Mouse (Mus musculus): ENCODE results near the gene Gtf2ird1. TPM values are rescaled to one million over a fixed set of nuclear protein-coding genes. Genes with fewer than 3 reads are reported as not detected.
"Not testable (repeated sequence)": the region's sequence is repeated elsewhere in the genome, so short reads cannot be mapped to it uniquely, and the experiment has no call there.

Gtf2ird1 gene
- polyA plus RNA-seq, 1 experiment from 2014 or later = 102 TPM

DNA sequence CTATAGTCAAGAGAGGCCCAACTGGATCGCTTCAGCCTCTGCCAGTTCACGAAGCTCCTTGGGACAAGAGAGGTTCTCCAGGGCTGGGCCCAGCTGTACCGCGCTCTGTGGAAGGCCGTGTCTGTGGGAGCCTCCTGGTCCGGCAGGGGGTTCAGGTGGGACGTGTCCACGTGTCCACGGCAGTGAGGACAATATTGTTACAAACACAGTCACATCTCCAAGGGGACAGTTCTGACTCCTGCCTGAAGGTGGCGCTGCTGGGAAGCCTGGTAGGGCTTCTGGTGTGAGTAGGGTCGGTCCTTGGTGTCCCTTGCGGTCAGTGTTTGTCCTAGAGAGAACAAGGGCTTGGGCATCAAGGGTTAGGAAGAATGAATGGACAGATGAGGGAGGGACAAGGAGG lies 33.9 kb upstream of the Gtf2ird1 start:
- no peak overlapping the region for H3K4me2 ChIP-seq
- H3K27me3 ChIP-seq = no peaks in the 10 kb centered on the region
- peaks cover 50% of the 10 kb centered on the region for H3K36me3 ChIP-seq
- no peak for ATAC-seq (ENCODE audit: insufficient number of reproducible peaks, low FRiP score, low TSS enrichment, low read depth)
- peaks cover 16% of the 10 kb centered on the region for H3K4me1 ChIP-seq
- WGBS = 88% methylated on average over 12 of the region's 12 CpGs
- H3K27ac ChIP-seq = no peak overlapping the region
- no peaks in the 10 kb centered on the region for H3K9me3 ChIP-seq
- no peak overlapping the region for H3K4me3 ChIP-seq
- no peak overlapping the region for H3K9ac ChIP-seq

DNA sequence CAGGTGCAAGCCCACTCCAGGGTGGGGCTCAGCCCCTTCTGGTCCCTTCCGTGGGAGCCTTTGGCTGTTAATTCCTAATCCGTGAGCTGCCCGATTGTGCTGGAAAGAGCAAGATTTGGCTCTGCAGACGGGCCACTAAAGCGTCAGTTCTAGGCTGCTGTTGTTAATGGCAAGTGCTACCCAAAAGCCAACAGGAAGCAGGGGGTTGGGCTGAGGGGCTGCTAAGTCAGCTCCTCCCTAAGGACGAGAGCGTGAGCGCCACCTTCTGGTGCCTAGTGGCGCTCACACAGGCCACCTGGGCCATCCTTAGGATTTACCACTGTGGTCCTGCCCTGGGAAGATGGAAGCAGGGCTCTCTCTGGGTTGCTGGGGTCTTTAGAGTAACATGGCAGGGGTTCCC lies 33.1 kb upstream of the Gtf2ird1 start:
- Histone ChIP-seq H3K27ac (no peak overlapping the region), H3K4me1 (peaks cover 16% of the 10 kb centered on the region), H3K36me3 (peaks cover 42% of the 10 kb centered on the region), H3K9ac (no peak overlapping the region), H3K4me2 (no peak overlapping the region), H3K27me3 (no peaks in the 10 kb centered on the region), H3K4me3 (no peak overlapping the region), H3K9me3 (no peaks in the 10 kb centered on the region)
- 33% methylated on average over 9 of the region's 9 CpGs for WGBS
- ATAC-seq (ENCODE audit: insufficient number of reproducible peaks, low FRiP score, low TSS enrichment, low read depth) = no peak

DNA sequence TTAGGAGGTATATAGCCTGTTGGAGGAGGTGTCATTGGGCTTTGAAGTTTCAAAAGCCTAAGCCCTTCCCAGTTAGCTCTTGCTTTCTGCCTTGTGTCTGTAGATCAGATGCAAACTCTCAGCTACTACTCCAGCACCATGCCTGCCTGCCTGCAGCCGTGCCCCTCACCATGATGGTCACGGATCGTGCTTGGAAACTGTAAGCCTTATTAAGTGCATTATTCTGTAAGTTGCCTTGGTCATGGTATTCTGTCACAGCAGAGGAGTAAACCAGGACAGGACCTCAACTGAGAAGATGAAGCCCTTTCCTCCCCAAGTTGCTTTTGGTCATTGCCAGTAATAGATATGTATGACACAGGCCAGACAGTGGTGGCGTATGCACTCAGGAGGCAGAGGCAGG lies 32.1 kb upstream of the Gtf2ird1 start:
- H3K9ac ChIP-seq = no peak overlapping the region
- no peak for ATAC-seq (ENCODE audit: insufficient number of reproducible peaks, low FRiP score, low TSS enrichment, low read depth)
- H3K27ac ChIP-seq = no peak overlapping the region; the same call in 1 of the 2 replicates
- no peaks in the 10 kb centered on the region for H3K9me3 ChIP-seq
- no peaks in the 10 kb centered on the region for H3K27me3 ChIP-seq
- no peak overlapping the region for H3K4me3 ChIP-seq
- H3K4me2 ChIP-seq = no peak overlapping the region
- peaks cover 34% of the 10 kb centered on the region for H3K36me3 ChIP-seq
- peaks cover 16% of the 10 kb centered on the region for H3K4me1 ChIP-seq
- 88% methylated on average over 4 of the region's 4 CpGs for WGBS

DNA sequence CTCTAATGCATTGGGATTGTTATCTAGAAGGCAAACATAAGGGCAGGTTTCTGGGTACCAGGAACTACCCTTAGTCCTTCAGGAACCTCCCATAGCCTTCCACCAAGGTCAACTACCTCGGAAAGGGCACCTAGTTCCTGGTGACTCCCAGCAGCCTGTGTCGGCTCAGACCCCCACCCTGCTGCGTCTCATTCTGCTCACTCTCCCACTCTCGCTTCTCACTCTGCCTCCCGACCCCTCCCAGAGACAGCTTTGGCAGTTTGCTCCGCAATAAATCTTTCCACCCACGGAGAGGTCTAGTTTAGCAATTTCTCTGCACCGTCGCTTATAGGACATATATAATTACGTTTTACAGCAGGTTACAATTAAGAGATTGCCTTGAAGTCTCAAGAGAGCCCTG lies 31.5 kb upstream of the Gtf2ird1 start:
- Histone ChIP-seq H3K9ac (no peak overlapping the region), H3K9me3 (no peaks in the 10 kb centered on the region), H3K36me3 (peaks cover 28% of the 10 kb centered on the region), H3K27ac (no peak overlapping the region), H3K27me3 (no peaks in the 10 kb centered on the region), H3K4me1 (peaks cover 16% of the 10 kb centered on the region), H3K4me3 (no peak overlapping the region), H3K4me2 (no peak overlapping the region)
- no peak for ATAC-seq (ENCODE audit: insufficient number of reproducible peaks, low FRiP score, low TSS enrichment, low read depth)
- 24% methylated on average over 10 of the region's 10 CpGs for WGBS

- Histone ChIP-seq H3K4me3 (no peak overlapping the region), H3K27ac (no peak overlapping the region), H3K4me2 (no peak overlapping the region), H3K9me3 (no peaks in the 10 kb centered on the region), H3K4me1 (peaks cover 10% of the 10 kb centered on the region), H3K36me3 (peaks cover 22% of the 10 kb centered on the region), H3K27me3 (no peaks in the 10 kb centered on the region), H3K9ac (no peak overlapping the region)
- WGBS = 52% methylated on average over 13 of the region's 13 CpGs
- no peak for ATAC-seq (ENCODE audit: insufficient number of reproducible peaks, low FRiP score, low TSS enrichment, low read depth)
Observed at GRCm38 (mm10) chr5:134485900-134486665, 29.6 kb upstream of the Gtf2ird1 start.

DNA sequence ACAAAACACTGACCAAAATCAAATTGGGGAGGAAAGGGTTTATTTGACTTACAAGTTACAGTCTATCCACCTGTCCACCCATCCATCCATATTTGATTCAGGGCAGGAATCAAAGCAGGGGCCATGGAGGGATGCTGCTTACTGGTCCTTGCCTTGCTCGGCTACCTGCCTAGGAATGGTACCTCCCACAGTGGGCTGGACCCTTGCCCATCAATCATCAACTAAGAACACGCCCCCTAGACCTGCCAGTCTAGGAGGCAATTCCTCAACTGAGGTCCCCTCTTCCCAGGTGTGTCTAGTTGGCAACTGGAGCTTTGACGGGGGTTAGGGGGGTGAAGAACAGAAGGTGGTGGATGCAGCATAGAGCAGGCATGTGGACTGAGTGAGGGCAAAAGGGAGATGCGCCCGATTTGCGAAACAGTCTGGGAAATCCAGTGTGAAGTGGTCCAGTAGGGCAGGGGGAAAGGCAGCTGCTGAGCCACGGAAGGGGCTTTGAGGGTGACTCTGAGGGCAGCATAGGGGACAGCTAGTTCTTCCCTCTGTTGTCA lies 28.7 kb upstream of the Gtf2ird1 start:
- no peak for ATAC-seq (ENCODE audit: insufficient number of reproducible peaks, low FRiP score, low TSS enrichment, low read depth)
- 77% methylated on average over 7 of the region's 7 CpGs for WGBS
- no peaks in the 10 kb centered on the region for H3K9me3 ChIP-seq

DNA sequence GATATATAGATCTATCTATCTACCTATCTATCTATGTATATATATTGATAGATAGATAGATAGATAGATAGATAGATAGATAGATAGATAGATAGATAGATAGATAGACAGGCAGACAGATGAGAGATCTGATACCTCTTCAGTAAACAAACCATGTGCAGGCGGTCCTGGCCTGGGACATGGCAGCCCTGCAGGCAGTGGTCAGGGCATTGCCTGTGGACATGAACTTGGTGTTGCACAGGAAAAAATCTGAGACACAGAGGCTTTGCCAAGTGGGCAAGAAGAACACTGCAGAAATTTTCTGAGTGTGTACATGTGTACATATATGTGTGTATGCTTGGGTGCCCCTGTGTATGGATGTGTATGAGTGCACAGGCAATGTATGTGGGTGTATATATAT lies 26.8 kb upstream of the Gtf2ird1 start:
- H3K9me3 ChIP-seq = no peaks in the 10 kb centered on the region
- H3K4me3 ChIP-seq = no peak overlapping the region
- no peak for ATAC-seq (ENCODE audit: insufficient number of reproducible peaks, low FRiP score, low TSS enrichment, low read depth)
- H3K27me3 ChIP-seq = no peaks in the 10 kb centered on the region
- no peak overlapping the region for H3K9ac ChIP-seq
- 83% methylated on average over 1 of the region's 1 CpGs for WGBS
- H3K36me3 ChIP-seq = no peaks in the 10 kb centered on the region
- H3K4me2 ChIP-seq = no peak overlapping the region
- peaks cover 3% of the 10 kb centered on the region; the same call in 1 of the 2 replicates for H3K4me1 ChIP-seq
- no peak overlapping the region for H3K27ac ChIP-seq

More for the DNA sequence above, 28.7 kb upstream of the Gtf2ird1 start:
- Histone ChIP-seq H3K9ac (no peak overlapping the region), H3K4me3 (no peak overlapping the region), H3K36me3 (peaks cover 14% of the 10 kb centered on the region), H3K27me3 (no peaks in the 10 kb centered on the region), H3K4me2 (no peak overlapping the region), H3K27ac (no peak overlapping the region), H3K4me1 (peaks cover 10% of the 10 kb centered on the region)

DNA sequence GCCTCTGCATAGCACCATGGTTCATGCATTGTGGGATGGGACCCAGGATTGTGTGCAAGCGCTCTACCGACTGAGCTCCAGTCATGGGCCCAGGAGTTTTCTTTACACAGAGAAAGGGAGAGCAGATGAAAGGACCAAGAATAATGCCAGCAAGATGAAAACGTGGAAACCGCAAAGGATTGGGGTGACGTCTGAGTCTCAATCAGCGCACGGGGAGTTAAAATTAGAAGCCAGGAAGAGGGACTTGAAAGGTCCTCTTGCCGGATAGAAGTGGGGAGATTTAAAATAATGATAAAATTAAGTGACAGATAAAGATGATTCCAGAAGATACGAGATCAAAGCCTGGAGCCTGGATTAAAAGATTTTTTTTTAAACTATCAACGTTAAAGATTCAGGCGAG lies 25.8 kb upstream of the Gtf2ird1 start:
- H3K4me2 ChIP-seq = no peak overlapping the region
- H3K9me3 ChIP-seq = no peaks in the 10 kb centered on the region
- no peak overlapping the region for H3K27ac ChIP-seq
- WGBS = 58% methylated on average over 11 of the region's 11 CpGs
- H3K4me3 ChIP-seq = no peak overlapping the region
- ATAC-seq (ENCODE audit: insufficient number of reproducible peaks, low FRiP score, low TSS enrichment, low read depth) = no peak
- no peaks in the 10 kb centered on the region for H3K27me3 ChIP-seq
- H3K4me1 ChIP-seq = no peaks in the 10 kb centered on the region
- H3K9ac ChIP-seq = no peak overlapping the region
- H3K36me3 ChIP-seq = no peaks in the 10 kb centered on the region

GRCm38 (mm10) chr5:134478886-134479285 lies 22.4 kb upstream of the Gtf2ird1 start:
- H3K27ac ChIP-seq; H3K27me3 ChIP-seq; H3K4me1 ChIP-seq; ATAC-seq (ENCODE audit: insufficient number of reproducible peaks, low FRiP score, low TSS enrichment, low read depth); H3K4me2 ChIP-seq; H3K9ac ChIP-seq; H3K4me3 ChIP-seq; H3K36me3 ChIP-seq; H3K9me3 ChIP-seq: not testable (repeated sequence)

DNA sequence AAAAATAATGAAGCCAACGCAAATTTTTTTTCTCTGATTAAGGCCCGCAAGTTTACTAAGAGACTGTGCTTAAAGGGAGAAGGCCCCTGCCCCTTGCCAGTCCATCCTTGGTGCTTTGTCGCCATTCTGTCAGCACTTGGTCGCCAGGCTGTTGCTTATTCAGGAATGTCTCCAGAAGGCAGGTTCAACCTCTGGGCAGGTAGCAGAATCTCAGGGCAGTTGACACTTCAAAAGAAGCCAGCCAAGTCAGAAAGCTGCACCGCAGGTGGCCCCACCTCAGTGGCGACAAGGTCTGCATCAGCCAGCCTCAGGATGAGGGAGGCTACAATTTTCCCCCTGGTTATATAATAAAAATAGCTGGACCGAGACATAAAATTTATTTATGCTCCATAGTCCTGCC lies 19.2 kb upstream of the Gtf2ird1 start:
- WGBS = 86% methylated on average over 7 of the region's 7 CpGs
- not testable (repeated sequence) for H3K27ac ChIP-seq; H3K9ac ChIP-seq; H3K9me3 ChIP-seq; H3K27me3 ChIP-seq; H3K4me2 ChIP-seq; H3K36me3 ChIP-seq; H3K4me1 ChIP-seq; ATAC-seq (ENCODE audit: insufficient number of reproducible peaks, low FRiP score, low TSS enrichment, low read depth); H3K4me3 ChIP-seq

- H3K9ac ChIP-seq = no peak overlapping the region
- ATAC-seq (ENCODE audit: insufficient number of reproducible peaks, low FRiP score, low TSS enrichment, low read depth) = no peak
- no peak overlapping the region for H3K4me3 ChIP-seq
- H3K27ac ChIP-seq = no peak overlapping the region
- H3K4me2 ChIP-seq = no peak overlapping the region
- no peaks in the 10 kb centered on the region for H3K27me3 ChIP-seq
- 86% methylated on average over 6 of the region's 6 CpGs for WGBS
- no peaks in the 10 kb centered on the region for H3K4me1 ChIP-seq
- no peaks in the 10 kb centered on the region for H3K36me3 ChIP-seq
- no peaks in the 10 kb centered on the region for H3K9me3 ChIP-seq
Observed at GRCm38 (mm10) chr5:134475006-134475605, 18.6 kb upstream of the Gtf2ird1 start.

DNA sequence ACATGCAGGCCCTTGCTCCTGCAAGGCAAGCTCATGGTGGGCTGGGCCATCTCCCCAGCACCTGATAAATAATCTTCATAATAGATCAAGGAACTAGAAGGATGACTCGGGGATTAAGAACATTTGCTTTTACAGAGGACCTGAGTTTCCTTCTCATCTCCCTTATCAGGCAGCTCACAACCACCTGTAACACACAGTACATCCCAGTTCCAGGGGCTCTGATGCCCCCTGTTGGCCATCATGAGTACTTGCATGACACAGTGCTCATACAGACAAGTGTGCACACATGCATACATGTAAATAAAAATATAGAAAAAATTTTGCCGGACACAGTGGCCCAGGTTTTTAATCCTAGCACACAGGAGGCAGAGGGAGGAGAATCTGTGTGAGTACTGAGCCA lies 17.4 kb upstream of the Gtf2ird1 start:
- 90% methylated on average over 2 of the region's 2 CpGs for WGBS
- H3K4me1 ChIP-seq = no peaks in the 10 kb centered on the region; the same call in 1 of the 2 replicates
- no peak for ATAC-seq (ENCODE audit: insufficient number of reproducible peaks, low FRiP score, low TSS enrichment, low read depth)
- H3K9ac ChIP-seq = no peak overlapping the region
- no peak overlapping the region for H3K27ac ChIP-seq
- no peaks in the 10 kb centered on the region for H3K9me3 ChIP-seq
- no peaks in the 10 kb centered on the region for H3K27me3 ChIP-seq
- H3K36me3 ChIP-seq = no peaks in the 10 kb centered on the region
- H3K4me2 ChIP-seq = no peak overlapping the region
- H3K4me3 ChIP-seq = no peak overlapping the region

Measured in limb, embryonic 15.5 days (tissue).